Mouse (Mus musculus): Measurements from ENCODE around the gene Rbfox2. TPM values are rescaled to one million over a fixed set of nuclear protein-coding genes. Genes with fewer than 3 reads are reported as not detected.
A peak's percentile ranks its signal among the peaks of the same experiment; 100 is the strongest.

The Rbfox2 gene
- polyA plus RNA-seq, 1 experiment, result 253 TPM

- Histone ChIP-seq H3K27ac (ENCODE audit: insufficient read depth, low read length) (peak overlapping the region; percentile 78), H3K4me3 (ENCODE audit: insufficient read depth, low read length) (no peak overlapping the region), H3K4me1 (ENCODE audit: control insufficient read depth, insufficient read depth, low read length) (peaks cover 11% of the 10 kb centered on the region; the same call in 1 of the 2 replicates)
- TF ChIP-seq CTCF (IDR thresholded peaks at IDR 0.05; ENCODE audit: borderline replicate concordance, insufficient read depth, low read length) (no peak), POLR2A (IDR thresholded peaks at IDR 0.05; ENCODE audit: low read depth, low read length) (no peak)
These were observed 25.6 kb upstream of the Rbfox2 start for GRCm38 (mm10) chr15:77332272-77332991.

GRCm38 (mm10) chr15:77331444-77331843 is 24.6 kb upstream of the Rbfox2 start:
- no peak for TF ChIP-seq POLR2A (IDR thresholded peaks at IDR 0.05; ENCODE audit: low read depth, low read length)
- TF ChIP-seq CTCF (IDR thresholded peaks at IDR 0.05; ENCODE audit: borderline replicate concordance, insufficient read depth, low read length), result no peak
- peaks cover 11% of the 10 kb centered on the region; the same call in 1 of the 2 replicates for H3K4me1 ChIP-seq (ENCODE audit: control insufficient read depth, insufficient read depth, low read length)
- H3K27ac ChIP-seq (ENCODE audit: insufficient read depth, low read length), result peak overlapping the region; percentile 78
- H3K4me3 ChIP-seq (ENCODE audit: insufficient read depth, low read length), result no peak overlapping the region

DNA sequence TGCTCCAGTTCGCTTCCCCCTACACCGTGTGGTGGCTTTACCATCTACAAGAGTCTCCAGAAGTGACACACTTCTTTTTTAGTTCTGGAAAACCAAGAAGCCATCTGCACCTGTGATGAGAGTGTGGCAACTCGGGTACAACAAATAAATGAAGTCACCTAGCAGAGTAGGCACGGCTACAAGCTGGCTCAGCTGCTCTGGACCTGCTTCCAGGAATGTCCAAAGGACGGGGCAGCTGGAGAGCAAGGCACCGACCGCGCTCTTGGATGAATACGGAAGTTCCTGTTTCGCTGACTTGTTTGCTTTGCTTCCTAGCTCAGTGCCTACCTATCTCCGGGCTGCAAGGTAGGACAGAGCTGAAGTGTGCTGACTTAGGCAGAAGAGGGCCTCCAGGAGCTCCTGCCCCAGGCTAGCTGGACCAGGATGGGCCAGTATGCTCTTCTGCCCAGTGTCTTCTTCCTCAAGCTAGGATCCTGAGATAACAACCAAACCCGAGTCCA is 22.9 kb upstream of the Rbfox2 start:
- no peak overlapping the region for H3K27ac ChIP-seq (ENCODE audit: insufficient read depth, low read length)
- peaks cover 11% of the 10 kb centered on the region for H3K4me1 ChIP-seq (ENCODE audit: control insufficient read depth, insufficient read depth, low read length)
- no peak for TF ChIP-seq POLR2A (IDR thresholded peaks at IDR 0.05; ENCODE audit: low read depth, low read length)
- no peak for TF ChIP-seq CTCF (IDR thresholded peaks at IDR 0.05; ENCODE audit: borderline replicate concordance, insufficient read depth, low read length)
- no peak overlapping the region for H3K4me3 ChIP-seq (ENCODE audit: insufficient read depth, low read length)

- TF ChIP-seq CTCF (IDR thresholded peaks at IDR 0.05; ENCODE audit: borderline replicate concordance, insufficient read depth, low read length) (no peak), POLR2A (IDR thresholded peaks at IDR 0.05; ENCODE audit: low read depth, low read length) (no peak)
- peaks cover 7% of the 10 kb centered on the region for H3K4me1 ChIP-seq (ENCODE audit: control insufficient read depth, insufficient read depth, low read length)
- no peak overlapping the region for H3K4me3 ChIP-seq (ENCODE audit: insufficient read depth, low read length)
- peak overlapping the region; percentile 19; the same call in 1 of the 2 replicates for H3K27ac ChIP-seq (ENCODE audit: insufficient read depth, low read length)
These were observed 19.6 kb upstream of the Rbfox2 start for GRCm38 (mm10) chr15:77326361-77326760.

DNA sequence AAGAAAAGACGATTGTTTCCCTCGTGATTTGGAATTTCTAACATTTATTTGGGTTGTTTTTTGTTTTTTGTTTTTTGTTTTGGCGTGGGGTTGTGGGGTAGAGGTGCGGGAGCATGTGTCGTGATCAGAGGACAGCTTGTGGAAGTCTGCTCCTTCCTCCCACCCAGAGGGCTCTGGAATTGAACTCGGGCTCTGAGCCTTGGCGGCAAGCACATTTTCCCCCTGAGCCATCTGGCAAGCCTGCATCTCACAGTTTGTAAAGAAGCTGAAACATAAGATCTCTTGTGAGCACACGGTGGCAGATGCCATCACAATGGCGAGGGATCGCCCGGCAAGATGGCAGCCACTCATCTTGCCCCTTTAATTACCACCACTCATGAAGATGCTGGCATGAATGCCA is 17.6 kb upstream of the Rbfox2 start:
- no peak overlapping the region for H3K4me3 ChIP-seq (ENCODE audit: insufficient read depth, low read length)
- no peak overlapping the region for H3K27ac ChIP-seq (ENCODE audit: insufficient read depth, low read length)
- peaks cover 2% of the 10 kb centered on the region; the same call in 1 of the 2 replicates for H3K4me1 ChIP-seq (ENCODE audit: control insufficient read depth, insufficient read depth, low read length)
- TF ChIP-seq POLR2A (IDR thresholded peaks at IDR 0.05; ENCODE audit: low read depth, low read length), result no peak

- no peak overlapping the region for H3K4me3 ChIP-seq (ENCODE audit: insufficient read depth, low read length)
- peaks cover 2% of the 10 kb centered on the region; the same call in 1 of the 2 replicates for H3K4me1 ChIP-seq (ENCODE audit: control insufficient read depth, insufficient read depth, low read length)
- TF ChIP-seq POLR2A (IDR thresholded peaks at IDR 0.05; ENCODE audit: low read depth, low read length) (no peak), CTCF (IDR thresholded peaks at IDR 0.05; ENCODE audit: borderline replicate concordance, insufficient read depth, low read length) (no peak)
- H3K27ac ChIP-seq (ENCODE audit: insufficient read depth, low read length), result no peak overlapping the region
These were observed 16.4 kb upstream of the Rbfox2 start for GRCm38 (mm10) chr15:77323226-77323625.

DNA sequence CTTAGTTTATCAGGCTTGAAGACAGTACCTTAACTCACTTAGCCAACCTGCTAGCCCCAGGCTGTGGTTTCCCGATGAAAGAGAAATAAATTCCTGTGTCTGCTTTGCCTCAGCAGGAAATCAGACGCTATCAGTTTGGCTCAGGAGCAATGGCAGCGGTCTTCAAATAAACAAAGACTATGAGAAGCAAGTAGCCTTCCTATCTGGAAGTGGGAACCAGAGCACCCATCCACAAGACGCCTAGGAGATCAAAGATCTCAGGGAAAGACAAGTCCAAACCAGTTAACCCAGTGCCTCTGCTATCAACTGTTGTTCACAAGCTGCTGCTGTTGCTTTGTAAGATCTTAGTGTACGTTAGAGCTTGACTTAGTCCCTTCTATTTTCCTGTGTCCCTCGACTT is 6.9 kb upstream of the Rbfox2 start:
- H3K4me1 ChIP-seq (ENCODE audit: control insufficient read depth, insufficient read depth, low read length), result no peaks in the 10 kb centered on the region
- no peak overlapping the region for H3K27ac ChIP-seq (ENCODE audit: insufficient read depth, low read length)
- TF ChIP-seq CTCF (IDR thresholded peaks at IDR 0.05; ENCODE audit: borderline replicate concordance, insufficient read depth, low read length), result no peak
- TF ChIP-seq POLR2A (IDR thresholded peaks at IDR 0.05; ENCODE audit: low read depth, low read length), result no peak
- no peak overlapping the region for H3K4me3 ChIP-seq (ENCODE audit: insufficient read depth, low read length)

- no peak overlapping the region for H3K27ac ChIP-seq (ENCODE audit: insufficient read depth, low read length)
- no peak overlapping the region for H3K4me3 ChIP-seq (ENCODE audit: insufficient read depth, low read length)
- H3K4me1 ChIP-seq (ENCODE audit: control insufficient read depth, insufficient read depth, low read length), result no peaks in the 10 kb centered on the region
- no peak for TF ChIP-seq POLR2A (IDR thresholded peaks at IDR 0.05; ENCODE audit: low read depth, low read length)
- no peak for TF ChIP-seq CTCF (IDR thresholded peaks at IDR 0.05; ENCODE audit: borderline replicate concordance, insufficient read depth, low read length)
These were observed 6.0 kb upstream of the Rbfox2 start for GRCm38 (mm10) chr15:77312796-77313195.

DNA sequence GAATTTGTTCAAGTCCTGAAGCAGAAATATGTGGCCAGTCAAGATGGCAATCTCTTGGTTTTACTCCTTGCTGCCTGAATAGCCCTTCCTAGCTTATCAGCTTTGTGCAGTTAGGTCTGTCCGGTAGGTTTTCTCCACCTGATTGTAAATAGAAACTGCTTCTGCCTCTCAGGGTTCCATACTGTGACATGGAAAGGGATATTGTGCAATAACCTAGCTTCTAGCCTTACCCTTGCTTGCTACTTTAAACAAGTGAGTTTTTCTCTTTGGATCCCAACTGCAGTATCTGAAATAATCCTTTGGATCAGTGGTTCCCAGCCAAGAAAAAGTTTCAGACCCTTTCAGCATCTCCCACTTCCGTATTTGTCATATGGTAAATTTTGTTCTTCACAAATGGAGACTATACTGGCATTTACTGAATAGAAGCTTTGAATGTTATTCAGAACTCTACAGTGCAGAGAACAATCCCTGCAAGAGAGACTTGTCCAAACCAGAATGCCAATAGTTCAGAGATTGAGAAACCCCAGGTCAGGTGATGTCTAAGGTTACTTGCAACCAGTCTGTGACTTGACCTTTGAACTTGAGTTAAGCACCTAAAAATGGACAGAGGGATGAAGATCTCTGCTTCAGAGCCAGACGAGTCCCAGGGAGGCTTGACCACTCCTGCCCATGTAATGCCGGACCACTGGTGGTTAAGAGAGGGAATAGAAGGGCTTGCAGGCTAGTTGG is 1.1 kb upstream of the Rbfox2 start:
- TF ChIP-seq POLR2A (IDR thresholded peaks at IDR 0.05; ENCODE audit: low read depth, low read length) (no peak), CTCF (IDR thresholded peaks at IDR 0.05; ENCODE audit: borderline replicate concordance, insufficient read depth, low read length) (no peak)
- Histone ChIP-seq H3K27ac (ENCODE audit: insufficient read depth, low read length) (no peak overlapping the region), H3K4me1 (ENCODE audit: control insufficient read depth, insufficient read depth, low read length) (peaks cover 2% of the 10 kb centered on the region; the same call in 1 of the 2 replicates), H3K4me3 (ENCODE audit: insufficient read depth, low read length) (no peak overlapping the region)
